Mouse (Mus musculus) E14TG2a.4 (cell line): ENCODE measurements around the gene Zbtb37.

Experiments
- CTCF ChIP-seq: conservative IDR thresholded peaks from 2 replicates; pipeline ENCODE4 v1.5.1; 2014; ENCODE audit warnings: low read length
- NANOG ChIP-seq: IDR thresholded peaks from 2 replicates; pipeline ENCODE4 v1.6.1; 2014; ENCODE audit warnings: borderline replicate concordance, low read length, mixed read lengths
- POU5F1 ChIP-seq: IDR thresholded peaks from 2 replicates; pipeline ENCODE4 v1.6.1; 2014; ENCODE audit warnings: low read length, borderline replicate concordance

GRCm38 (mm10) chr1:161034435-161035280, at the start of gene Zbtb37:
- no peak for TF ChIP-seq CTCF
- no peak for TF ChIP-seq POU5F1
- TF ChIP-seq NANOG = no peak
